Mouse (Mus musculus): Measurements from ENCODE around the gene Nsg2.

Gene Nsg2

GRCm38 (mm10) chr11:32013014-32013427 lies 12.8 kb downstream of the Nsg2 start:
- no peak for DNase-seq (ENCODE audit: low spot score)

- DNase-seq (ENCODE audit: low spot score) = no peak
These were observed 13.3 kb downstream of the Nsg2 start for GRCm38 (mm10) chr11:32013561-32013960.

- DNase-seq (ENCODE audit: low spot score) = no peak
These were observed 17.9 kb downstream of the Nsg2 start for GRCm38 (mm10) chr11:32018201-32018600.

- DNase-seq (ENCODE audit: low spot score) = no peak
These were observed 20.0 kb downstream of the Nsg2 start for GRCm38 (mm10) chr11:32020031-32020965.

GRCm38 (mm10) chr11:32026634-32027033 lies 26.4 kb downstream of the Nsg2 start:
- no peak for DNase-seq (ENCODE audit: low spot score)

- no peak for DNase-seq (ENCODE audit: low spot score)
These were observed 27.4 kb downstream of the Nsg2 start for GRCm38 (mm10) chr11:32027474-32028342.

- no peak for DNase-seq (ENCODE audit: low spot score)
These were observed 28.3 kb downstream of the Nsg2 start for GRCm38 (mm10) chr11:32028605-32029004.

- DNase-seq (ENCODE audit: low spot score) = no peak
These were observed 29.1 kb downstream of the Nsg2 start for GRCm38 (mm10) chr11:32029356-32029755.

- DNase-seq (ENCODE audit: low spot score) = no peak
These were observed 31.1 kb downstream of the Nsg2 start for GRCm38 (mm10) chr11:32031396-32031795.

- DNase-seq (ENCODE audit: low spot score) = no peak
These were observed 31.8 kb downstream of the Nsg2 start for GRCm38 (mm10) chr11:32032053-32032452.

GRCm38 (mm10) chr11:32035831-32036230 lies 35.6 kb downstream of the Nsg2 start:
- no peak for DNase-seq (ENCODE audit: low spot score)

- no peak for DNase-seq (ENCODE audit: low spot score)
These were observed 39.4 kb downstream of the Nsg2 start for GRCm38 (mm10) chr11:32039656-32040055.

- DNase-seq (ENCODE audit: low spot score) = no peak
These were observed 57.1 kb downstream of the Nsg2 start for GRCm38 (mm10) chr11:32057389-32057788.

GRCm38 (mm10) chr11:32057861-32058260 lies 57.6 kb downstream of the Nsg2 start:
- DNase-seq (ENCODE audit: low spot score) = no peak

GRCm38 (mm10) chr11:32061020-32061419 lies 60.8 kb downstream of the Nsg2 start:
- no peak for DNase-seq (ENCODE audit: low spot score)

GRCm38 (mm10) chr11:32061874-32062273 lies 61.6 kb downstream of the Nsg2 start:
- no peak for DNase-seq (ENCODE audit: low spot score)

GRCm38 (mm10) chr11:32063775-32064510 lies 63.7 kb downstream of the Nsg2 start:
- DNase-seq (ENCODE audit: low spot score) = no peak

- DNase-seq (ENCODE audit: low spot score) = no peak
These were observed 64.2 kb downstream of the Nsg2 start for GRCm38 (mm10) chr11:32064511-32064862.

- no peak for DNase-seq (ENCODE audit: low spot score)
These were observed 68.7 kb downstream of the Nsg2 start for GRCm38 (mm10) chr11:32068736-32069490.

- DNase-seq (ENCODE audit: low spot score) = no peak
These were observed 74.9 kb downstream of the Nsg2 start for GRCm38 (mm10) chr11:32075163-32075562.

GRCm38 (mm10) chr11:32083462-32083861 lies 83.2 kb downstream of the Nsg2 start:
- no peak for DNase-seq (ENCODE audit: low spot score)

Data from ovary, postnatal 36 days (tissue).